Mouse (Mus musculus) heart, adult 2 months (tissue): ENCODE results near the gene Smim22.

Experiments
- CTCF ChIP-seq: fragments of 200-600 bp; IDR thresholded peaks from 2 replicates; pipeline ENCODE4 v1.8.1; 2022; ENCODE audit warnings: antibody characterized with exemption, mild to moderate bottlenecking, moderate library complexity
- EP300 ChIP-seq: fragments of 200-500 bp; IDR thresholded peaks from 2 replicates; pipeline ENCODE4 v1.6.1; 2011; ENCODE audit warnings: low read depth, low read length, control low read depth; ENCODE audit not compliant: insufficient read depth

DNA sequence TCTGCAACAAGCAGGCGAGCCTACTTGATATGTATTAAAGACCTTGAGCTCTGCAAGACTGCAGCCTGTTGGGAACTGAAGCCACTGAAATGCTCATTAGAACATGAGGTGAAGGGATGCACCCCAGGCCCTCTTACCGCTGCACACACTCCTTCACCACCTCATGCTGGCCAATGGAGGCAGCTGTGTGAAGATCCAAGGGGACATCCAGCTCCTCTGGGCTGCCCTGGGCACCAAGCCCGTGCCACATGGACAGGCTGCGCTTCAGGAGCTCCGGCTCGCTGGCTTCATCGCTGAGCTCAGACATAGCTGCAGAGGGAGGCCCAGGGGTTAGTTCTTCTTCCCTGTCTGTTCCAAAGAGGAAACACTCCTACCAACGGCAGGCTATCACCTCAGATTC lies 46.8 kb upstream of the Smim22 start:
- TF ChIP-seq EP300 (no peak), CTCF (no peak)
